Mouse (Mus musculus): Measurements from ENCODE around the gene Zfyve27. TPM values are rescaled to one million over a fixed set of nuclear protein-coding genes. Genes with fewer than 3 reads are reported as not detected.
A peak's percentile ranks its signal among the peaks of the same experiment; 100 is the strongest.

Zfyve27 gene
- 11.8 and 12.3 TPM in 2 replicates for polyA plus RNA-seq (2012)

DNA sequence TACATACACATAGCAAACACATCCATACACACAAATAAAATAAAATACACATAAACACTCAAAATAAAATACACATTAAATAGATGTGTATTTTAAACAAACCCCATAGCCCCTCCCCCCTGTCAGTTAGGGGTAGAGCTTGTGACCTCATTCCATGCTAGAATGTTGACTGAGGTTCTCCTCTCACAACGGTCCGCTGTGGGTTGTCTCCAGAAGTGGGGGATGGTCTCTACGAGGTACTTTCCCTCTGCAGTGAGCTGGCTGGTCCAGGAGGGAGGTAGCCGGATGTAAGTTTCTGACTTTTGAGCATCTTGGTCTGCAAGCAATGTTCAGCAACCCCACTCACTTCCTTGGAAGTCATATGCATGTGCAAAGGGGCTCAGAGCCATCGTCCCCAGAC is at the start of gene Zfyve27:
Gene Zfyve27 (plus strand): TSS at position 188 of the 400 bp plus-strand sequence.
- TF ChIP-seq GATA1 (IDR thresholded peaks at IDR 0.05; ENCODE audit: low read length), result no peak

DNA sequence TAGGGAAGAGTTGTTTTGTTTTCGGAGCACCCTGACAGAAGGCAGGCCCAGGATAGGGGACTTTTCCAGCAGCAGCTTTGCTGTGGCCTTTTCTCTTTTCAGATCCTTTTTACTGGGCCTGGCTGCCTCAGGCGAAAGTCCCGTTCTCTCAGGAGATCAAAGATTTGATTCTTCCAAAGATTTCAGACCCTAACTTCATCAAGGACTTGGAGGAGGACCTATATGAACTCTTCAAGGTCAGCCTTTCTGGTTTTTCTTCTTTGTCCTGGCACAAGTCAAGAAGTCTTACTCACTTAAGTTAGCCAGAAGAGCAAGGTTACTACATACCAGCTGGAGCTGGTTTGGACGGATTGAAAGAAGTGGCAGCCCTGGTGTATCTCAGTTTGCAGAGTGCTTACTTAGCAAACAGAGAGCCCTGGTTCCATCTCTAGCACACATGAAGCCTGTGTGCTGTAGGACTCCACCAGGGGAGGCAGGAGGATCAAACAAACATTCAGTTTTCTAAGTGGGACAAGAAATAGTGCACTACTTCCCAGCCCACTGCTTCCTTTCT is 47.9 kb upstream of the Zfyve27 start:
- no peak for TF ChIP-seq GATA1 (IDR thresholded peaks at IDR 0.05; ENCODE audit: low read length)

DNA sequence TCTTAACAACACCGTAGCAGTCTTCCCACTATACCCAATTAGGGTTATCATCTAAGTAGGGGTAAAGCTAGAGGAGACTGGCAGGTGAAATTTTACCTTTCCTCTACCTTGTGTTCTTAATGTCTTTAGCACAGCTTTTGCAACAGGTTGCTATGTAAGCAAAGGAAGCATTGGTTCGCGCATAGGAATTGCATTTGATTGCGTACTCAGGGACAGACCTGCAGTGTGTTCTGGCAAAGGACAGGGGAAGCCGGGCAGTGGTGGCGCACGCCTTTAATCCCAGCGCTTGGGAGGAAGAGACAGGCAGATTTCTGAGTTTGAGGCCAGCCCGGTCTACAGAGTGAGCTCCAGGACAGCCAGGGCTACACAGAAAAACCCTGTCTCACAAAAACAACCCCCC is 45.6 kb upstream of the Zfyve27 start:
- TF ChIP-seq GATA1 (IDR thresholded peaks at IDR 0.05; ENCODE audit: low read length), result no peak

DNA sequence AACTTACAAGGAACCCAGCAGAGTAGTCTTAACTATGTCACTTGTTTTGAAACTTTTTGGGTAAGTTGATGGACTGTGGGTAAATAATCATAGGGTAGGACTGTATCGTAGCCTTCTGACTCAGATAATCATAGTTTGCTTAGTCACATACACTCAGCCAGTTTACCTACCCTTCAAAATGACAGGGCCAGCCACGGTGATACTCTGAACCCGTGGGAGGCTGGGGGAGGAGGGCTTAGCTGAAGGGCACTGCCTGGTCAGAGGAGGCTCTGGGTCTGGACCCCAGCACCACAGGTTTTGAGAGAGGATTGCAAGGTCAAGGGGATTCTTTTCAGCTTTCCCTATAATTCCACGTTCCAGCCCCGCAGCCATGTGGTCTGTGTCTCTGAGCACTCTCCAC is 45.2 kb upstream of the Zfyve27 start:
- TF ChIP-seq GATA1 (IDR thresholded peaks at IDR 0.05; ENCODE audit: low read length), result no peak

DNA sequence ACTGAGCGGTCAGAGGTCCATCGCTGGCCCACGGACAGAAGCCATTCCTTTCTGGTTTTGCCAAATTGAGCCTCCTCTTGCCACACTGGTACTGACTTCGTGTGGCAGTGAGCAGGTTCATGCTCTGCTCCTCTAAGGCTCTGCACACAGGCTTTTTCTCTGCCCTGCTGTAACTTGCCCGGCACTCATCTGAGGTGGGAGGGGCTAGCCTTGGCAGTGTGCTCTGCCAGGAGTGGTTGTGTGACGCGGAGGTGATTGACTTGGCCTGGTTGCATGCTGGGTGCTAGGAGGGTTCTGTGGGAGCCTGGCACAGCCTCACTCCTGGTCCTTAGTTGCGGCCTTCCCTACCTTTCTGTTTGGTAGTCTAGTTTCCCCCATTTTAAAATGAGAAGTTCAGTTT is 43.3 kb upstream of the Zfyve27 start:
- TF ChIP-seq GATA1 (IDR thresholded peaks at IDR 0.05; ENCODE audit: low read length), result no peak

DNA sequence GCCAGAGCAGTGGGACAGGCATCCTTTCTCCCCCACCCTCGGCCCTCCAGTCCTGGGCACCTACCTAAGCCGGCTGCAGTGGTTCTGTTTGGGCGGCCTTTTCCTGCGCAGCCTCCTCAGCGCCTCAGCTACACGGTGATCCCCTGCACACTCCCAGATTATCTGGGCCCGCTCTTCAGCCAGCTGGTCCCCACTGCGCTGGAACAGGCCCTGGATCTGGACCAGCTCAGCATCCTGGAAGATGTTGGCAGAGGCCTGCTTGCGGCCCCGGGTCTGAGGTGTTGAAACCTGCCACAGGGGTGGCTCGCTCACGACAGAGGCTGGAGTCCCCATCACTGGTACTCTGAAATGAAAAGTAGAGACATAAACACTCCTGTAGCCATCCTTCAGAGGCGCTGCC is 39.1 kb upstream of the Zfyve27 start:
- TF ChIP-seq GATA1 (IDR thresholded peaks at IDR 0.05; ENCODE audit: low read length), result no peak

DNA sequence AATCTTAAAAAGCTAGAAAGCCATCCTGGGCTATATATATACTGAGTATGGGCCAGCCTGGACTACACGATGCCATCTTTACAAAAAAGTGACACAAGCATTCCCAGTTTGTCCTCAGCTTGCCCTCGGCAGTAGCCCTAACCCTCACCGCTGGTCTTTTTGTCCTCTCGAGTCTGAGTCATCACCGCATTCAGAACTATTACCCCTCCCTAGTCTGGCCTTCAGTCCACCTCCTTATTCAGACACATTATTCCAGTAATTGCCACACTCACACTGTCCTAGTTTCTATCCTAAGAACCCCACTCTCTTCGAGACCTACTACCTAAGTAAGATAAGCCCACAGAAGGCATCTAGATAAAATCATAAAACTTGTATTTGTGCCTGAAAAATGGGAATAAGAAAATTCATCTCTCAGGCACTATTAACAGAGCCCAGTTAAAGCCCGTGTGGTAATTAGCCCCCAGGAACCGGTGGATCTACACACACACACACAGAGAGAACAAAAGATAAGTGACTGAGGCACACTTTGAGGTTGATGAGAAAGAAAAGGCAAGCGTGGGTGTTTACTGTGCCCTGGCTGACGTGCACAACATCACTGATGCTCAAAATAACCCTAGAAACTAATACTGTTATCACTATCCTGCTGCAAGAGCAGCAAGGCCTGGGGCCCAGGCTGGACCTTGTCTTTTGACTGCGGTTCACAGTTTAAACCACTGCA is 38.1 kb upstream of the Zfyve27 start:
- peak; percentile 5 for TF ChIP-seq GATA1 (IDR thresholded peaks at IDR 0.05; ENCODE audit: low read length)

DNA sequence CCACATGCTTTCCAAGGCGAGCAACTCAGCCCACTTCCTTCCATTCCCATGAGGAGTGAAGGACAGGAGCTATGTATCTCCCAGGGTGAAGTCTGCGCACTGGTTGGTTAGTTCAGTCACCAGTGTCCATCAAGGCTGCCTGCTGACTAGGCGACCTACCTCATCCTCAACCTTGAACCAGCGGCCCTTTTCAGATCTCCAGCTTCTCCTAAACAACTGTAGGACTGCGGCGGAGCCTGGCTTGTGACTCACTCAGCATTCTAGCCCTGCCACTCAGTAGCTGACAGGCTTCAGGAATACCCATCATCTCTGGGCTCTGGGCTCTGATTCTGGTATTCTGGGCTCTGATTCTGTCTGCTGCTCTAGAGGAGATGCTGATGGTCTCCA is 37.5 kb upstream of the Zfyve27 start:
- TF ChIP-seq GATA1 (IDR thresholded peaks at IDR 0.05; ENCODE audit: low read length), result no peak

DNA sequence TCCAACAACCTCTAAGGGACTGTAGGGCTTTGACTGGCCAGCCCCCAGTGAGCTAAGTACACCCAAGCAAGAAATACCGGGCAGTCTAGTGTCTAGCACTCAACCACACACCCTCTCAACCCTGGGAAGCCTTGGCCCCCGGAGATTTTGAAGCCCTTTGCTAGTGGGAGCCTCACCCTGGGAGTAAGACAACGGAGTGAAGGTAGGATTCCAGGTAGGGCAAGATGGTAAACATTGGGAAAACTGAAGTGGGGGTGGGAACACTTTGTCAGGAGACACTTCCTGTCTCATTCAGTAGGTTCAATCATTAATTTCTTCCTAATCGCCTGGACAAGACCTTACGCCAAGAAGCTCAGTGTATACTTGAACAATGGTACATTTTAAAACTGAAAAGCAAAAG is 36.7 kb upstream of the Zfyve27 start:
- no peak for TF ChIP-seq GATA1 (IDR thresholded peaks at IDR 0.05; ENCODE audit: low read length)

DNA sequence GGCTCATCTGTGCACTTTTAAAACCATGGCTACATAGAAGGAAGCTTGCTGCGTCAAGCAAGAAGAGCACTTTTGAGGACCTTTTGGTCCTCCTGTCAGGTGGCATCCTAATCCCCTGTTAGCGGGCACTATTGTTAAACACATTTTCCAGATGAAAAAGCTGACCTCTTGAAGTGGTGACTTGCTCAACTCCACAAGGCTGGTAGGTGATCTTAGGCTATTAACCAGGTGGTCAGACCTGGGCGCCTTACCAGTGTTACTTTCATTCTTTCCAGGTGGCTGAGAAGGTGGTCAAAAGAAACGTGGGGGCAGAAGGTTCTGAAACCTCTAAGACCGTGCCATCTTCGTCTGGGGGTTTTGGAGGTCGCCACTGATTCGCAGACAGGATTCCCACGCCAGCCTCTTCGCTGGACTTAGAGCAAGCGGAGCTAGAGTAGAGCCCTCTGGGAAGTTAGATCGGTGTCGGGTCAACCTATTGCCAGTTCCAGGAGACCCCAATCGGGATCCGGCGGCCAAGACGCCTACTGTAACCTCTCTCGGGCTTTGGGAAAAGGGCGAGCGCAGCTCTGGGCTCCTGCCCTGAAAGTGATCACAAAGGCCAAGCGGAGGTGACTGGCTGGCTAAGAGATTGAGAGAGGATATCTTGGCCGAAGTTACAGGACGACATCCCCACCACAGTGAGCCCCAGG is 35.6 kb upstream of the Zfyve27 start:
- TF ChIP-seq GATA1 (IDR thresholded peaks at IDR 0.05; ENCODE audit: low read length), result no peak

DNA sequence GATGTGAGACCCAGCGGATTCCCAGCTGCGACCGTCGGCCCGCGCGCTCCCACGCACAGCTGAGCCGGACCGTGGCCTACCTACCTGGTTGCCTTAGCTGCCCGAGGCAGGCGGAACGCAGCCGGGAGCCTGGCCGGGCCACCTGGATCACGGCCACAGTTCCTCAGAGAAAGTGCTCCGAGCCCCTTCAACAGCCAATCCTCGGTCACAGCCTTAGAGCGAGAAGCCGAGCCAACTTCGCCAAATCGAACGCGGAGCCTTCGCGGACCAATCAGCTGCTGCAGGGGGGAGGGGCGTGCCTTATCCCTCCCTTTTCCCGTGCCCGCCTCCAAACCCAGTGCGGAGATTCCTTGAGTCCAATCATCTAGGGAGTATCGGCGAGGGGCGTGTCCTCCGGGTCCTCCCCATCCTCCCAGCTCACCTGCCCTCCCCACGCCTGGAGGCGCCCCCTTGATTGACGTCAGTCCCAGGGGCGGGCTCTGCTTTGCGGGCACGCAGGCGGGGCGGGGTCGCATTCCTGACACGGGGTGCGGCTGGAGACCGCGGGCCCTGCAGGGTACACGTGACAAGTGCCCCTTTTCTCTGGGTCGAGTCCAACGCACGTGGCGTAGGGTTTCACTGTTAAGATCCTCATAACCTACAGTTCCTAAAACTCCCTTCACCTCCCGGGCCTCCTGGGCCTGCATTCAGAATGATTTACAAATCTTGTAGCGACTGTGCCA is 34.8 kb upstream of the Zfyve27 start, which contains the start of gene Avpi1:
Gene Avpi1 (minus strand): TSS at position 273 of the 722 bp plus-strand sequence.
- no peak for TF ChIP-seq GATA1 (IDR thresholded peaks at IDR 0.05; ENCODE audit: low read length)

DNA sequence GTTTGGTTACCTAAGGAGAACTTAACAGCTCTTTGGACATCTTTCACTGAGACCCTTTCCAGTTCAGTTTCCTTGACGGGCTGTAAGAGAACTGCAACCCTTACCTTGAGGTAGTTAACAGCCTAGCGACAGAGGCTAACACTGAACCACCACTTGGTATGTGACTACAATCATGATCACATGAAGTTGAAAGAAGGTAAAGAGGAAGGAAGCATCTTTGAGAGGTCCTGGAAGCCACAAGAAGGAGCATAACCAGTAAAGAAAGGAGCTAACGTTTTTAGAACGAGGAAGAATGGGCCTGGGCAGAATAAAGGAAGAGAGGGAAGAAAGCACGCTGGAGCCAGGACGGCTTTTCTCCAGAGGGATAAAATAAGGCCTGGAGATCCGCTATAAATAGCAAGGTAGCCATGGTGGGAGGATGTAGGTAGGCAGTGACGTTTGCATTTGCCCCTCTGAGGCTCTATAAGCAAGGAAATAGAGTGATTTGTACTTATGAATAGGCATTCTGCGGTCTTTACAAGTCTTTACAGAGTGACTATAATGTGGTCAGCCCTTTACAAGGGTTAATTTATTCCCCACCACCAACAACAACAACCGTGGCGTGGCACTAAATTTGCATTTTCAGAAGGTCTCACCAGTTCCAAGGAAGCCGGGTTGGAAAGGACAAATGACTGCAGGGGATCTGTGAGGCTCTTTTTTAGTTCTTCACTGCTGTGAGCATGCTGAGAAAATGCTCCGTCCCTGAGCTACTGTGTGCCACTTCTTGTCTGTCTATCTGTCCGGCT is 34.0 kb upstream of the Zfyve27 start:
- TF ChIP-seq GATA1 (IDR thresholded peaks at IDR 0.05; ENCODE audit: low read length), result no peak

DNA sequence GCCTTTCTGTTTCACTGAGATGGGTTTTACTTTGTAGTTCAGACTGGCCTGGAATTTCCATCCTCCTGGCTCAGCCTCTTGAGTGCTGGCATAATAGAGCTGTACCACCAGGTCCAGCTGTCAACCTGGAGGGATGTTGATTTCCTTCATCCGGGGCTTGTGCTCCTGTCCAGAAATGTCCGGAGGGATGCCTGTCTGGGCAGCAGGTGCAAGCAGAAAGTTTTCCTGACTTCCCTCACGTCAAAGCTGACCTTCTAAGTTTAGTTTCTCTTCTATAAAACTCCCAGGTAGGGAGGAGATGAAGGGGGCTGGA is 33.5 kb upstream of the Zfyve27 start:
- TF ChIP-seq GATA1 (IDR thresholded peaks at IDR 0.05; ENCODE audit: low read length), result no peak

DNA sequence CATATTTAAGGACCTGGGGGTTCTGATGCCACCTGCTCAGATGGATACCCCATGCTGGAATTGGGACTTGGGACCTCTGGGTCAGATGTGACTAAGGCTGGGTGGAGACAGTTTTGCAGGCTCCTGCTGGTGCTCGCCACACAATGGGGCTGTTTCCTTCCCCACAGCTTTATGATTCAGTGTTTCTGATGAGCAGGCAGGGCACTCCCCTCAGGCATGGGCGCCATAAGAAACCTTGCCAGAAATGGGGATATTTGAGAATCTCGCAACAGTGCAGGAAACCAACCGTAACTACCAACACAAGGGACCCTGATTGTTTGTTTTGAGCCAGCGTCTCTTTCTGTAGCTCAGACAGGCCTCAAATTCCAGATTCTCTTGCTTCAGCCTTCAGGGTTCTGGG is 32.6 kb upstream of the Zfyve27 start:
- no peak for TF ChIP-seq GATA1 (IDR thresholded peaks at IDR 0.05; ENCODE audit: low read length)

DNA sequence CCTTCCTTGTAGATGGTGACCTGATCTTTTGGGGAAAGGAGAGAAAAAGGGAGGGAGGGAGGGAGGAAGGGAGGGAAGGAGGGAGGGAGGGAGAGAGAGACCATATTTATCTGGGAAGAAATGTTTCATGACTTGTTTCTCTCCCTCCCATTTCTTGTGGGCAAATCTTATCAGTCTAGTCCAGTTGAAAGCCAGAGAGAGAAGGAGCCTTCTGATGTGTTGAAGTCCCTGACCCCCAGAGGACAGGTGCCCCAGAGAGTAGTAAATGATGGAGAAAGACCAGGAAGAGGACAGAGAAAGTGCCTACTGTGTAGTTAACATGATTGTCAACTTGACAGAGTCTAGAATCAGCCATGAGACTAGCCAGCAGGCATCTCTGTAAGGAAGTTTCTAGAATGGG is 28.7 kb upstream of the Zfyve27 start:
- TF ChIP-seq GATA1 (IDR thresholded peaks at IDR 0.05; ENCODE audit: low read length), result no peak

DNA sequence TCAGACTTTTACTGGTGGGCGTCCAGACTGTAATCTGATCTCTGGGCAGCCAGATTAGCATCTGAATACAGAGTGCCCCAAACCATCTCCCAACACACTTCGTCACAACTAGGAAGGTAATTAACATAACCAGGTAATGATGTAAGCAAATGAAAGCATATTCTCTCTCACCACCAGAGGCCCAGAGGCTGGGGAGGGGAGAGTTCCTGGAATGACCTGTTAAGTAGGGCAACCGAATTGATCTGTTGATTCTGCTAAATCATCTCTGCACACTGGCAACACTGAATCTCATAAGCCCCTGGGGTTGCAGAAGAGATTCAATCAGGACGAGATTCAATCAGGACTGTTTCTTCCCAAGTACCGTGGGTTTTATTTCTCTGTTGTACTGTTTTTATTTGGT is 27.6 kb upstream of the Zfyve27 start:
- no peak for TF ChIP-seq GATA1 (IDR thresholded peaks at IDR 0.05; ENCODE audit: low read length)

Measured in G1E-ER4 (cell line).